Mouse (Mus musculus): Measurements from ENCODE around the gene Kazald1. TPM values are rescaled to one million over a fixed set of nuclear protein-coding genes. Genes with fewer than 3 reads are reported as not detected.

The Kazald1 gene
- total RNA-seq, 1 experiment from 2014 or later, result 6.3 TPM

Other genes starting within 250 kb of the Kazald1 start
- 24.2 and 28.2 TPM in 2 replicates for gene Slf2, start 144.1 kb upstream of the Kazald1 start, total RNA-seq (2021)
- 8.4 and 29.7 TPM in 2 replicates for gene Sema4g, start 86.1 kb upstream of the Kazald1 start, total RNA-seq (2021)
- gene Twnk, start 69.6 kb upstream of the Kazald1 start, total RNA-seq (2021), result 27.5 and 30.7 TPM in 2 replicates
- gene Mrpl43, start 68.8 kb upstream of the Kazald1 start, total RNA-seq (2021), result 45.6 and 50.0 TPM in 2 replicates
- 70.4 and 77.4 TPM in 2 replicates for gene Lzts2, start 60.8 kb upstream of the Kazald1 start, total RNA-seq (2021)
- not detected in 2 replicates for gene Pdzd7, start 29.5 kb upstream of the Kazald1 start, total RNA-seq (2021)
- 51.7 and 58.1 TPM in 2 replicates for gene Sfxn3, start 27.7 kb upstream of the Kazald1 start, total RNA-seq (2021)
- gene Tlx1, start 75.4 kb downstream of the Kazald1 start, total RNA-seq (2021), result 0.44 TPM in 1 of 2 replicates, not detected in the other
- not detected in 2 replicates for gene Lbx1, start 160.6 kb downstream of the Kazald1 start, total RNA-seq (2021)